Mouse (Mus musculus) lung, adult 2 months (tissue): ENCODE measurements around the gene Vwa3b. TPM values are rescaled to one million over a fixed set of nuclear protein-coding genes. Genes with fewer than 3 reads are reported as not detected.

ENCODE experiments used
- DNase-seq: peaks from one replicate; pipeline ENCODE4 v3.0.0; 2022
- H3K4me1 ChIP-seq: fragments of 200-500 bp; 2 replicates; pipeline ENCODE4 v1.6.1; 2011; ENCODE audit warnings: low read length; ENCODE audit not compliant: control insufficient read depth, insufficient read depth
- H3K4me3 ChIP-seq: fragments of 200-500 bp; replicated peaks from 2 replicates; pipeline ENCODE3; 2011; ENCODE audit warnings: low read depth, mild to moderate bottlenecking, control low read depth, low read length; ENCODE audit errors: extremely low read depth
- CTCF ChIP-seq: fragments of 200-500 bp; IDR thresholded peaks from 2 replicates; pipeline ENCODE4 v1.5.1; 2011; ENCODE audit warnings: mild to moderate bottlenecking, low read length, control low read depth; ENCODE audit not compliant: insufficient read depth
- POLR2A ChIP-seq: fragments of 200-500 bp; IDR thresholded peaks from 2 replicates; pipeline ENCODE4 v1.6.1; 2011; ENCODE audit warnings: low read depth, mild to moderate bottlenecking, control low read depth, low read length, borderline replicate concordance; ENCODE audit errors: extremely low read depth
- WGBS: fragments of 180-500 bp; shearing (Covaris S2); methylation state at CpG from one replicate; pipeline ENCODE4 v1.1.7; 2018; 5-methylcytosine and 5-hydroxymethylcytosine counted together
- polyA plus RNA-seq: library from polyadenylated mRNA; depleted of rRNA; stranded (reverse); fragments of >200 nt; gene quantifications from 2 replicates; pipeline ENCODE4 v1.2.3, GENCODE M21; 2012

The Vwa3b gene
- polyA plus RNA-seq, 1 experiment = 2.4 TPM

DNA sequence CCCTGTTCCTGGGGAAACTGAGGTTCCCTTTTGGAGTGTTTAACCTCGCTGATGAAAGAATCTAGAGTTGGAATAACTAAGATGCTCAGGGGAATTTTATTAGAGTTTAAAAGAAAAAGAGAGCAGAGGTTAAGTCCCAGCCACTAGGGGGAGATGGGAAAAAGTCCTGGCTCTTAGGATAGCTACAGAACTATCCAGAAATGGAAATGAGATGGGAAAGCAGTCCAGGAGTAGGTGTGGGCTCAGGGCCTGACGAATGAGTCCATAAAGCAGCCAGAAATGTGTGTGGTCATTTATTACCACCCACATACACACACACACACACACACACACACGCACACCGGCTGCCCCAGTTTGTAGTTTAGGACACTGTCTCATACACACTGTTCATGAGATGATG, 168.2 kb downstream of the Vwa3b start:
- Histone ChIP-seq H3K4me3 (no peak overlapping the region), H3K4me1 (no peaks in the 10 kb centered on the region)
- TF ChIP-seq CTCF (no peak), POLR2A (no peak)
- DNase-seq = no peak
- 59% methylated on average over 4 of the region's 4 CpGs for WGBS

- TF ChIP-seq CTCF (no peak), POLR2A (no peak)
- no peak for DNase-seq
- 66% methylated on average over 4 of the region's 4 CpGs for WGBS
- Histone ChIP-seq H3K4me1 (no peaks in the 10 kb centered on the region), H3K4me3 (no peak overlapping the region)
Observed at GRCm38 (mm10) chr1:37201406-37201805, 175.0 kb downstream of the Vwa3b start.

- WGBS = 76% methylated on average over 8 of the region's 8 CpGs
- TF ChIP-seq CTCF (no peak), POLR2A (no peak)
- no peak for DNase-seq
- Histone ChIP-seq H3K4me1 (no peaks in the 10 kb centered on the region), H3K4me3 (no peak overlapping the region)
Observed at GRCm38 (mm10) chr1:37207743-37208142, 181.3 kb downstream of the Vwa3b start.

- no peak for DNase-seq
- WGBS = 86% methylated on average over 9 of the region's 9 CpGs
- Histone ChIP-seq H3K4me3 (no peak overlapping the region), H3K4me1 (no peaks in the 10 kb centered on the region)
- TF ChIP-seq POLR2A (no peak), CTCF (no peak)
Observed at GRCm38 (mm10) chr1:37212375-37212774, 186.0 kb downstream of the Vwa3b start.

DNA sequence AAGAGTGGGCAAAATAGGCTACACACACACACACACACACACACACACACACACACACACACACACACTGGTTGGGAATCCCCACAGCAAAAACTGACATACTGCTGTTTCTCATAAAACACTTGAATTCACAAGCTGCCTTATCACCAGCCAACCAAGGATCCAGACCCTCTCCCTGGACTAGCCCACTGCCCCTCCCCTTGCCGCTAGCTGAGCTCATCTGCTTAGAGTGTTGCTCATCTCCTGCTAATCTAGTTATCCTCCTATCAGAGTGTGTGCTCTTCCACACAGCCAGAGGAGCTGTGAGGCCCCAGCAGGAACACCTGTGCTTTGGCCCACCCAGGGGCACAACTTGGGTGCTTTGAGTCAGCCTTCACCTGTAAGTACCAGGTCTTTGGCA, 187.7 kb downstream of the Vwa3b start, which contains the start of gene Cnga3:
TSS of gene Cnga3 (plus strand) at position 291 of the 400 bp plus-strand sequence.
- TF ChIP-seq POLR2A (no peak), CTCF (no peak)
- Histone ChIP-seq H3K4me1 (no peaks in the 10 kb centered on the region), H3K4me3 (no peak within 1 kb of the TSS)
- WGBS = 28% methylated on average over 1 of the region's 1 CpGs
- no peak for DNase-seq

DNA sequence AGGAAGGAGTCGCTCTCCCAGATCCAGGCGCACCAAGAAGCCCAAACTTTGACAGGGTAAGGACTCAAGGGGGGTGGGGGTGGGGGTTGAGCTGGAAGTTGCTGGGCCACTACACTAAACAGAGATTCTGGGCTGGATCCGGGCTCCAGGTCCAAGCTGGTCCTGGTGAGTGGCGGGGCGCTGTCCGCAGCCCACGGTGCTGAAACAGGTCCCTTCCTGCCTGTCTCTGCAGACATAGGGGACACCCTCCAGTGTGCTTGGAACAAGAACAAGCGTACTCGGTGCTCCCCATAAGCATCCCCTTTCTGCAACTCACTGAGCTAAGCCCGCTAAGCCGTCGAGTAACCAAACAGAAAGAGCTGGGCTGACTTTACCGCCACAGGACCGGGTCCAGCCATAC, 192.0 kb downstream of the Vwa3b start:
- no peak overlapping the region for H3K4me3 ChIP-seq
- TF ChIP-seq CTCF = no peak
- TF ChIP-seq POLR2A = no peak
- DNase-seq = peak; percentile 13
- H3K4me1 ChIP-seq = no peaks in the 10 kb centered on the region
- 6% methylated on average over 14 of the region's 14 CpGs for WGBS

GRCm38 (mm10) chr1:37219593-37219992, 193.2 kb downstream of the Vwa3b start:
- TF ChIP-seq POLR2A (no peak), CTCF (no peak)
- no peaks in the 10 kb centered on the region for H3K4me1 ChIP-seq

GRCm38 (mm10) chr1:37220134-37220907, 193.9 kb downstream of the Vwa3b start:
- DNase-seq = no peak
- TF ChIP-seq POLR2A = no peak
- 57% methylated on average over 6 of the region's 6 CpGs for WGBS
- Histone ChIP-seq H3K4me3 (no peak overlapping the region), H3K4me1 (no peaks in the 10 kb centered on the region)

More at GRCm38 (mm10) chr1:37219593-37219992, 193.2 kb downstream of the Vwa3b start:
- H3K4me3 ChIP-seq = no peak overlapping the region
- 83% methylated on average over 5 of the region's 5 CpGs for WGBS
- no peak for DNase-seq

- Histone ChIP-seq H3K4me3 (no peak overlapping the region), H3K4me1 (no peaks in the 10 kb centered on the region)
- TF ChIP-seq POLR2A (no peak), CTCF (no peak)
- WGBS = 50% methylated on average over 7 of the region's 7 CpGs
- DNase-seq = no peak
Observed at GRCm38 (mm10) chr1:37222002-37222401, 195.6 kb downstream of the Vwa3b start.

DNA sequence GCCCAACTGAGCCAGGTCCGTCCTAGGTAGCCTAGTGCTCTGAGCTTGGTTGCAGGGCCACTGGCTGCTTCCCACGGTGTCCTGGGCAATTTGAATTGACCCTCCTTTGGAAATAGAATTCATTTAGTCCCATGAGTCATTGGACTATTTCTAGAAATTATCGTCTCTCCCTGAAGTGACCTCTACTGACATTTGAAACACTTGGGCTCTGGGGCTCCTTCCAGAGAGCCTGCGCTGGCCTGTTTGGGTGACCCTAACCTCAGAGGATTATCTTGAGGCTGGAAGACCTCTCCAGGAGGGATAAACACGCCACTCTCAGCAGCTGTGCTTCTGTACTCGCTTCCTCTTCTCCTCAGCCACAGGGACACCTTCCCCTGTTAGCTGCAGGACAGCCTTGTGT, 204.0 kb downstream of the Vwa3b start:
- DNase-seq = no peak
- no peak for TF ChIP-seq POLR2A
- no peak for TF ChIP-seq CTCF
- WGBS = 56% methylated on average over 6 of the region's 6 CpGs
- no peak overlapping the region for H3K4me3 ChIP-seq
- H3K4me1 ChIP-seq = no peaks in the 10 kb centered on the region
